In the genomic region with DNA sequence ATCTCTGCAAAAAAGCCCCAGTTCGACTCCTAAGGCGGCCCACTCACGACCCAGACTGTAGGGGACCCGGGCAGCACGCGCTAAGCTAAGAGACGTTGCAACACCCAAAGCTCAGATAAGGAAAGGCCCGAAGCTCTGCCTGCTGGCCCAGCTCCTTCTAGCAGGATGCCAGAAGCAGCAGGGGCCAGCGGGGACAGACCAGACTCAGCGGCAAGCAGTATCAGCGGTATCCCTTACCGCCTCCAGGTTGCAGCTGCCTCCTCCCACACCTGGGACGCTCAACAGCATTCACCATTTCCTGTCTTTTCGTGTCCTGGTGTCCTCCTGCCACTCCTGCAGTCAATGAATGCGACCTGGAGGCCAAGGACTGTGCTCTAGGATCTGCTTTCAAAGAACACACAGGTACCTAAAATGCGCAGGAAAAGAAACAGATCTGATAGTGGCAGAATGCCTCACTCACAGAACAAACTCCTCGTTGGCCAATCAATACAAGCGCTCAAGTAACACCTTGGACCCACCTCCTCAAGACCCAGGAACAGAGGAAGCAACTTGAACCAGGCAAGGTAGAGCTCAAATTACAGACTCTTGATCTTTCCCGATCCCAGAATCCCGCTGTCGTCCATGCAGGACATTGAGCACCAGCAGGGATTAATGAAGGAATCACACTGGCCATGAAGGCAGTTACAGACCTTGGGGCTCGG, we compare ENCODE assay signal across 9 mouse cellular contexts. TPM values are rescaled to one million over a fixed set of nuclear protein-coding genes. Genes with fewer than 3 reads are reported as not detected.
DNase-seq lines count a peak whose midpoint lies in the region; ATAC-seq and TF ChIP-seq lines count a peak whose summit lies in the region.
"Had no signal": no experiment of that assay in that cellular context is flagged by ENCODE, and none has a peak within 500 bp of the region (broad histone marks: within the 10 kb centered on the region; RNA-seq: fewer than 3 reads in every experiment).

No protein-coding gene starts in this region.

- H3K4me2 ChIP-seq in lung, embryonic 16.5 days (ENCODE audit: low read depth, low read length): peak overlapping the region; percentile 43
- H3K4me2 ChIP-seq in stomach, postnatal 0 days (replicated peaks; ENCODE audit: low read depth): peak overlapping the region; percentile 6

- no peak for TF ChIP-seq CTCF in stomach, postnatal 0 days (IDR thresholded peaks at IDR 0.05; ENCODE audit: low read depth)
- no peak for TF ChIP-seq CTCF in thymus, adult 2 months (IDR thresholded peaks at IDR 0.05; ENCODE audit: borderline replicate concordance, control insufficient read depth, extremely low read depth, insufficient read depth, low read length, poor library complexity)

- peak overlapping the region; percentile 24 for H3K4me3 ChIP-seq in lung, embryonic 16.5 days (ENCODE audit: low read length)
- peak overlapping the region; percentile 40 for H3K4me3 ChIP-seq in limb, embryonic 10.5 days
- H3K4me3 ChIP-seq in stomach, postnatal 0 days (ENCODE audit: low read depth, low read length): no peak overlapping the region
- H3K4me3 ChIP-seq in thymus, adult 2 months (ENCODE audit: control insufficient read depth, insufficient read depth, low read length): no peak overlapping the region

- TF ChIP-seq EP300 in stomach, postnatal 0 days (optimal IDR thresholded peaks at IDR 0.05): no peak

- no peak for TF ChIP-seq POLR2A in thymus, adult 2 months (IDR thresholded peaks at IDR 0.05; ENCODE audit: control insufficient read depth, extremely low read depth, insufficient read depth, low read length, poor library complexity)

- no peak overlapping the region for H3K9ac ChIP-seq in lung, embryonic 16.5 days (ENCODE audit: low read length)
- H3K9ac ChIP-seq in stomach, postnatal 0 days (ENCODE audit: low read length): no peak overlapping the region
- H3K9ac ChIP-seq: liver, embryonic 14.5 days had no signal

- DNase-seq in heart, adult 11 months: peak; percentile 76
- no peak for DNase-seq in heart, postnatal 25 days (ENCODE audit: low spot score)
- DNase-seq in lung, postnatal 25 days (ENCODE audit: low spot score): no peak
- peak; percentile 41 for DNase-seq in limb, embryonic 10.5 days (ENCODE audit: low spot score)
- DNase-seq in stomach, postnatal 0 days (ENCODE audit: low spot score): peak; percentile 28
- no peak for DNase-seq in thymus, adult 2 months
- no peak for DNase-seq in adrenal gland, adult 2 months

- no peaks in the 10 kb centered on the region for H3K9me3 ChIP-seq in lung, embryonic 16.5 days (ENCODE audit: control insufficient read depth, low read length)
- no peaks in the 10 kb centered on the region for H3K9me3 ChIP-seq in limb, embryonic 10.5 days (replicated peaks)
- no peaks in the 10 kb centered on the region for H3K9me3 ChIP-seq in stomach, postnatal 0 days (ENCODE audit: control insufficient read depth, low read length)

- peaks cover 4% of the 10 kb centered on the region for H3K36me3 ChIP-seq in lung, embryonic 16.5 days (ENCODE audit: control insufficient read depth, insufficient read depth, low read length)
- peaks cover 35% of the 10 kb centered on the region for H3K36me3 ChIP-seq in limb, embryonic 10.5 days
- H3K36me3 ChIP-seq in stomach, postnatal 0 days (ENCODE audit: control insufficient read depth, insufficient read depth, low read length): peaks cover under 1% of the 10 kb centered on the region; the same call in 1 of the 2 replicates
- no peaks in the 10 kb centered on the region for H3K36me3 ChIP-seq in thymus, adult 2 months (ENCODE audit: control insufficient read depth, insufficient read depth, low read length)

- 3% methylated on average over 22 of the region's 22 CpGs for WGBS in lung, embryonic 16.5 days
- WGBS in limb, embryonic 10.5 days: 7% methylated on average over 22 of the region's 22 CpGs
- WGBS in stomach, postnatal 0 days: 6% methylated on average over 22 of the region's 22 CpGs
- 34% methylated on average over 22 of the region's 22 CpGs for WGBS in thymus, adult 2 months

- no peak overlapping the region for H3K27ac ChIP-seq in lung, embryonic 16.5 days (ENCODE audit: low read length)
- peak overlapping the region; percentile 58; the same call in 1 of the 2 replicates for H3K27ac ChIP-seq in limb, embryonic 10.5 days
- no peak overlapping the region for H3K27ac ChIP-seq in stomach, postnatal 0 days (replicated peaks)
- H3K27ac ChIP-seq in thymus, adult 2 months (ENCODE audit: control insufficient read depth, insufficient read depth, low read length): no peak overlapping the region
- H3K27ac ChIP-seq: liver, embryonic 14.5 days had no signal

- peaks cover 8% of the 10 kb centered on the region; the same call in 1 of the 2 replicates for H3K4me1 ChIP-seq in lung, embryonic 16.5 days (replicated peaks; ENCODE audit: control insufficient read depth, insufficient read depth, low read length)
- peaks cover 10% of the 10 kb centered on the region for H3K4me1 ChIP-seq in limb, embryonic 10.5 days
- no peaks in the 10 kb centered on the region for H3K4me1 ChIP-seq in stomach, postnatal 0 days (replicated peaks; ENCODE audit: control insufficient read depth, insufficient read depth)
- H3K4me1 ChIP-seq in thymus, adult 2 months (replicated peaks; ENCODE audit: control insufficient read depth, insufficient read depth, low read length): no peaks in the 10 kb centered on the region

- peak; percentile 78 for ATAC-seq in lung, embryonic 16.5 days (ENCODE audit: low read depth)
- no peak for ATAC-seq in stomach, postnatal 0 days (ENCODE audit: low FRiP score, low TSS enrichment)

- intact Hi-C loops in heart, postnatal 25 days (cut with DNase I): loop anchor here (10.0 kb wide), 1 partner anchor 223 kb away; a partner anchor contains a TSS

- H3K27me3 ChIP-seq in lung, embryonic 16.5 days (ENCODE audit: control insufficient read depth, insufficient read depth, low read depth, low read length): no peaks in the 10 kb centered on the region
- 0 out of 2 replicates have a peak, but pooled peaks cover 11% of the 10 kb centered on the region for H3K27me3 ChIP-seq in limb, embryonic 10.5 days (ENCODE audit: low read depth, poor library complexity, severe bottlenecking)
- no peaks in the 10 kb centered on the region for H3K27me3 ChIP-seq in stomach, postnatal 0 days (ENCODE audit: control insufficient read depth, insufficient read depth, low read length)
- H3K27me3 ChIP-seq in thymus, adult 2 months (ENCODE audit: control insufficient read depth, insufficient read depth, low read length): no peaks in the 10 kb centered on the region

RNA-seq across cellular contexts. Expression of a gene that starts 13.8 kb away (rescaled TPM):
- total RNA-seq in heart, postnatal 25 days (2021): 10 to 100 TPM in 1 of 2 experiments, 1 to 10 TPM in 1; 9.3 to 10.4 TPM
- polyA plus RNA-seq in lung, embryonic 16.5 days (2015; fragmentation: Nextera tagmentation; extraction: Ambion mirVana): 9.1 and 10.4 TPM in 2 replicates
- 6.5 and 7.6 TPM in 2 replicates for polyA plus RNA-seq in limb, embryonic 10.5 days (2016; fragmentation: Nextera tagmentation; extraction: Ambion mirVana)
- 2.6 and 2.7 TPM in 2 replicates for polyA plus RNA-seq in stomach, postnatal 0 days (2015; fragmentation: Nextera tagmentation; extraction: Ambion mirVana)
- polyA plus RNA-seq in thymus, adult 2 months (2012; rRNA removed): 0.34 and 0.37 TPM in 2 replicates
- 1 to 10 TPM; 7.4 to 8.4 TPM for total RNA-seq in adrenal gland, adult 2 months (2021)
- 0.33 and 0.43 TPM in 2 replicates for polyA plus RNA-seq in adrenal gland, adult 2 months (2012; rRNA removed)

RNA-seq across cellular contexts. Expression of a gene that starts 39.5 kb away (rescaled TPM):
- not detected for total RNA-seq in heart, postnatal 25 days (2021)
- polyA plus RNA-seq in lung, embryonic 16.5 days (2015; fragmentation: Nextera tagmentation; extraction: Ambion mirVana): 0.25 TPM in 1 of 2 replicates, not detected in the other
- polyA plus RNA-seq in limb, embryonic 10.5 days (2016; fragmentation: Nextera tagmentation; extraction: Ambion mirVana): not detected in 2 replicates
- polyA plus RNA-seq in stomach, postnatal 0 days (2015; fragmentation: Nextera tagmentation; extraction: Ambion mirVana): not detected in 2 replicates
- polyA plus RNA-seq in thymus, adult 2 months (2012; rRNA removed): 0.23 and 1.6 TPM in 2 replicates
- total RNA-seq in adrenal gland, adult 2 months (2021): 10 to 100 TPM in 1 of 2 experiments, 1 to 10 TPM in 1; 6.6 to 14.1 TPM
- polyA plus RNA-seq in adrenal gland, adult 2 months (2012; rRNA removed): 12.9 and 17.9 TPM in 2 replicates
- polyA plus RNA-seq: liver, embryonic 14.5 days had no signal

RNA-seq across cellular contexts. Expression of a gene that starts 47.6 kb away (rescaled TPM):
- 10 to 100 TPM; 10.4 to 14.2 TPM for total RNA-seq in heart, postnatal 25 days (2021)
- polyA plus RNA-seq in lung, embryonic 16.5 days (2015; fragmentation: Nextera tagmentation; extraction: Ambion mirVana): 13.0 and 14.2 TPM in 2 replicates
- 10.2 and 18.4 TPM in 2 replicates for polyA plus RNA-seq in limb, embryonic 10.5 days (2016; fragmentation: Nextera tagmentation; extraction: Ambion mirVana)
- 5.1 and 5.7 TPM in 2 replicates for polyA plus RNA-seq in stomach, postnatal 0 days (2015; fragmentation: Nextera tagmentation; extraction: Ambion mirVana)
- polyA plus RNA-seq in thymus, adult 2 months (2012; rRNA removed): 9.8 and 12.5 TPM in 2 replicates
- 10 to 100 TPM in 1 of 2 experiments, 1 to 10 TPM in 1; 8.9 to 13.5 TPM for total RNA-seq in adrenal gland, adult 2 months (2021)
- polyA plus RNA-seq in adrenal gland, adult 2 months (2012; rRNA removed): 1.6 and 3.9 TPM in 2 replicates

Comparison
In these comparisons a context has a peak if more than half of its experiments do, and no peak if none do; other contexts are left out.
1. DNase-seq: peak in heart, adult 11 months (single experiment), limb, embryonic 10.5 days (single experiment) and stomach, postnatal 0 days (single experiment); none in heart, postnatal 25 days (single experiment), lung, postnatal 25 days (single experiment), thymus, adult 2 months (single experiment) and adrenal gland, adult 2 months (single experiment).
2. H3K4me3 ChIP-seq: peak in lung, embryonic 16.5 days (single experiment) and limb, embryonic 10.5 days (single experiment); none in stomach, postnatal 0 days (single experiment) and thymus, adult 2 months (single experiment).